Mouse (Mus musculus): ENCODE results near the gene Gab1.
"Not testable (repeated sequence)": the region's sequence is repeated elsewhere in the genome, so short reads cannot be mapped to it uniquely, and the experiment has no call there.

Gab1 gene

DNA sequence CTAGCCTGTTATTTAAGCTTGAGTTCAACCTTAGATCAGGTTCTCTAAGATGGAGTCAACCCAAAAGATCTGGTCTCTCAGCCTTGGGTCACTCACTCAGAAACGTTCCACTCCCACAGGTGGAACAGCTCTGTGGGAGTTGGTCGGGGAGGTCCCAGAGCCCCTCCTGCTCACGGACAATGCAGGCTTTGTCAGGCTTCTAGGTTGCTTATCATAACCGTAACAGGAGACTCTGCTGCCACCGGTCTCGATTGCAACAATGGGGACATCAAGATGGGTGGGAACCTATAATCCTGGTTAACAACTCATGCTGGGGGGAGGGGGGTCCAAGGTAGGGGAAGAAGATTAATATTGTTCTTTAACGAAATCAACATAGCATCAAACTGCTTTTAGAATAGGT, 127.9 kb downstream of the Gab1 start:
- in situ Hi-C loops (cut with MboI) = no loop called here

DNA sequence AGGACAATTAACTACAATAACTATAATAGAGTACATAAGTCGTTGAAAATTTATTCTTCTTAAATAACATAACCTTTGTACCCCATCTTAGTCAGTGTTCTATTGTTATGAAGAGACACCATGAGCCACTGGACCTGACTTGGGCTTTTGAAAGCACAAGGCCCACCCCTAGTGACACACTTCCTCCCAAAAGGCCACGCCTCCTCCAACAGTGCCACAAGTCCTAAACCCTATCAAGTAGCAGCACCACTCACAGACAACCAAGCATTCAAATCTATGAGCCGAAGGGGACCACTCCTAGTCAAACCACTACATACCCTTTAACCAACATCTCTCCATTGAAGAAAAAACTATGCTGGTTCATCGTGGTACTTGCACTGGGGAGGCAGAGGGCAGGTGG, 131.2 kb downstream of the Gab1 start:
- in situ Hi-C loops (cut with MboI) = loop anchor here (5.0 kb wide), 1 partner anchor 243 kb away; no protein-coding TSS in a partner anchor

DNA sequence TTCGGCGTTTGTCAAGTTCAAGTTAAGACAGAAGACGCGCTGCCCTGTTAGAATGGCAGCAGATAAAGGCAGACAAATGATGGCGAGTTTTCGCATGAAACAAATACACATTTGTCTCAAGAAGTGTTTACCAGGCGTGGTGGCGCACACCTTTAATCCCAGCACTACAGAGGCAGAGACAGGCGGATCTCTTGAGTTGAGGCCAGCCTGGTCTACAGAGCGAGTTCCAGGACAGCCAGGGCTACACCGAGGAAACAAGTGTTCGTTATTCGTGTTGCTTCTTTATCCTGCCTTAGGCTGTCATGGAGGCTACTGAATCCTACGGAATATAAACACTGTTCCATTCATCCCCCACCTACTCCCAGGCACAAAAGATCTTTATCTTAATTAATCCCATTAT, 140.4 kb downstream of the Gab1 start:
- in situ Hi-C loops (cut with MboI) = no loop called here

DNA sequence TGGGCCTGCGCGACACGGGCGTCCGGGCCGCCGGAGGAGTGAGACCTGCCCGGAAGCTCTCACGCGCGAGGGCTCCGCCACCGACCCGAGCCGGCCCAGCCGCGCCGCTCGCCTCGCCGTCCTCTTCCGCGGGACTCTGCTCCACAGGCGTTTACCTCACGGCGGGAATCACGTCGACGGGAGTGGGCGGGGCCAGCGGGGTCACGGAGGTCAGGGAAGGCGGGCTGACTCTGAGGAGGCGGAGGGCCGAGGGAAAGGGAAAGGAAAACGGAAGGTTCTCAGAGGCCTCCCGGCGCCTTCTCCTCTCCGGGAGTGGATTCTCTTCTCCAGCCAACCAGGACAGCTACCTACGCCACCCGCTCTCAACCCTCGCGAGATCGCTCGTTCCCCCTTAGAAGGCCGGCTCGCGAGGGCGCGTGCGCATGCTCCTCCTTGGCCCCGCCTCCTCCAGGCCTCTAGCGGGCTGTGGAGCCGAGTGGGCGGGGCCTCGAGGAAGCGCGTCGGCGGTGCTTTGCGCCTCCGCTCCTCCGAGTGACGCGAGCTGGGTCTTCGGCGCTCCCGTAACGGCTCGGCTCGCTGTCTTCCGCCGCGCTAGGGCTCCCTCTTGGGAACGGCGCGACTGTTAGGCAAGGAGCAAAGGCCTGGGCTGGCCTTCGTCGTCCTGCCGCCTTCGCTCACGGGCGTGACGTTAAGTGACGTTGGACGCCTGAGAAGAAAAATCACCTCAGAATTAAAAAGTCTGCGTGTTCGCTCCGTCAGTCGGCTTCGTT, 141.0 kb downstream of the Gab1 start, which contains the start of gene Smarca5:
Gene Smarca5 (minus strand): TSS at position 343 of the 770 bp plus-strand sequence.
- in situ Hi-C loops (cut with MboI) = not testable (repeated sequence)

DNA sequence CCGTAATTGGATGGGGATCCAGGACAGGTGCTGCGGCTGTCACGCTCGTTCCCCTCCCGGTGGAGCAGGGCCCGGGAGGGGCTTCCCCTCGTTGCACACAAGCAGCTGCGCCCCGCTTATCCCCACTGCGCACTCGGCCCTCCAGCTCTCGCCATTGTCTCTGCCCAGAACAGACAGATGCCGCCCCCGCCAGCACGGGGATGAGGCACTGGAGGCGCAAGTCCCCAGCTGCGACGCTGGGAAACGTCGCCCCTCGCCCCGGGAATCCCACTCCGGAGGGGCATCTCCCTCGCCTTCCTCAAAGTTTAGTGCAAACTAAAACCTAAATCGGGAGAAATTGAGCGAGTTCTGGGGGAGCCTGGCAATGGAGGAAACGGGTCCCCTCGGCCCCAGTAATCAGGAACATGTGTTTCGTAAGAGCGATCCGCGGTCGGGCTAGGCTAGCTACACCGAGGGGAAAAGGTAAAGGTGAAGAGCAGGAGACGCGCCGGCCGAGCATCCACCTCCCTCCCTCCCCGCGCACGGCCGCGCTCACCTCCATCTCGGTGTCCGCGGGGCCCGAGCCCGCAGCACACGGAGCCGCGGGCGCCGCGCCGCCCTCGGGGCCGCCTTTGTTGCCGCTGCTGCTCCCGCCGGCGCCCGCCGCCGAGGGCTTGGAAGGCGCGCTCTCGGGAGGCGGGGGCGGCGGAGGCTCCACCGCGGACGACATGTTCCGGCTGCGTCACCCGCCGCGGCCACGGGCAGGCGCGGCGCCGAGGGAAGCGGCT, 141.7 kb downstream of the Gab1 start:
- in situ Hi-C loops (cut with MboI) = no loop called here

DNA sequence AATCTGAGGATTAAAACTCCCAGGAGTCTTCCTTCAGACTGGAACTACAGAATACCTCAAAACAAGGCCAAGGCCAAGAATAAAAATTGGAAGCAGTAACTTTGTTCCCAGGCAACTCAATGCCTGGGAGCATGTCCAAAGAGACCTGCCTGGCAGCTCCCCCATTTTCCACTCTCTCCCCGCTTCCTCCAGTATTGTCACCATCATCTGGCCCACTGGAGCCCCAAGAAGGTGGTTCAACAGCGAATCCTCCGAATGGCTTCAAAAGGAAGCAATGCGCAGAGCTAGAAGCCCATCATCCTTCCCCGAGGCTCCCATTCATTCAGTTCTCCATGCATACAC, 142.3 kb downstream of the Gab1 start:
- in situ Hi-C loops (cut with MboI) = no loop called here

DNA sequence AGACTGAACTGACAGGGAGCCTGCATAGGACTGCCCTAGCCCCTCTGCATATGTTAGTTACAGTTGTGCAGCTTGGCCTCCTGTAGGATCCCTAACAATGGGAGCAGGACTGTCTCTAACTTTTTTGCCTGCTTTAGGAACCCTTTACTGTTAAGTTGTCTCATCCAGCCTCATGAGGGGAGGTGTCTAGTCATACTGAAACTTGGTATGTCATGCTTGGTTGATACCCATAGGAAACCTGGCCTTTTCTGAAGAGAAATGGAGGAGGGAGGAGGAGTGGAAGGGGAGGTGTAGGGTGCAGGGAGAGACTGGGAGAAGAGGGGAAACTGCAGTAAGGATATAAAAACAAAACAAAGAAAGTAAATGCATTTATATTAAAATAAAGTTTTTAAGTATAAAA, 148.0 kb downstream of the Gab1 start:
- in situ Hi-C loops (cut with MboI) = no loop called here

DNA sequence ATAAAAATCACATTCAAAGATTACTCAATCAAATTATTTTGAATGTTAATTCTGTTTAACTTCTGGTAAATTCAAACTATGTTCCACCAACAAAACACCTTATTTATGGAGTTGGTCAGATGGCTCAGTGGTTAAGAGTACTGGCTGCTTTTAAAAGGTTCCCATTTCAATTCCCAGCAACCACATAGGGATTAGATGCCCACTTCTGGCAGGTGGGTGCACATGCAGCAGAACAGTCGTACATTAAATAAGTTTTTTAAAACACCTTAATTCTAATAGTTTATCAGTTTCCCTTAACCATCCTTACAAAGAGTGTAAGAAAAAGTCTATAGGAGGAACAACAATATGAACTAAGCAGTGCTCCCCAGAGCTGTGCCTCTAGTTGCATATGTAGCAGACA, 165.9 kb downstream of the Gab1 start:
- in situ Hi-C loops (cut with MboI) = no loop called here
